Mouse (Mus musculus) spleen, postnatal 36 days (tissue): ENCODE measurements at regions not wholly inside any gene's neighbourhood (a gene's known extent, or its start where the extent isn't known, plus 50 kb on each side); places are given as distances from the start of the nearest gene placed in this dataset.

Experiments
- DNase-seq, 2 experiments: peaks; one replicate each; pipeline ENCODE4 v3.0.0; 2022; ENCODE audit warnings: low spot score in 2 of 2, mixed read lengths in 1 of 2

- DNase-seq, result no peak
Measured at GRCm38 (mm10) chr4:31493087-31493511, 470.8 kb upstream of the Map3k7 start.

- DNase-seq, result no peak
Measured at GRCm38 (mm10) chr4:31499888-31500287, 464.0 kb upstream of the Map3k7 start.

GRCm38 (mm10) chr4:31500432-31500831 is 463.5 kb upstream of the Map3k7 start:
- DNase-seq, result no peak

- no peak for DNase-seq
Measured at GRCm38 (mm10) chr4:31525638-31526207, 438.2 kb upstream of the Map3k7 start.

GRCm38 (mm10) chr4:31536811-31537210 is 427.1 kb upstream of the Map3k7 start:
- DNase-seq, result no peak

GRCm38 (mm10) chr4:31553780-31554394 is 410.0 kb upstream of the Map3k7 start:
- DNase-seq, result no peak

GRCm38 (mm10) chr4:31555077-31555476 is 408.8 kb upstream of the Map3k7 start:
- no peak for DNase-seq

GRCm38 (mm10) chr4:31557261-31557660 is 406.6 kb upstream of the Map3k7 start:
- no peak for DNase-seq

- no peak for DNase-seq
Measured at GRCm38 (mm10) chr4:31560305-31560704, 403.6 kb upstream of the Map3k7 start.

GRCm38 (mm10) chr4:31561183-31561582 is 402.7 kb upstream of the Map3k7 start:
- no peak for DNase-seq

GRCm38 (mm10) chr4:31561823-31562222 is 402.1 kb upstream of the Map3k7 start:
- no peak for DNase-seq

- no peak for DNase-seq
Measured at GRCm38 (mm10) chr4:31566158-31566557, 397.7 kb upstream of the Map3k7 start.

GRCm38 (mm10) chr4:31566834-31567233 is 397.1 kb upstream of the Map3k7 start:
- DNase-seq, result no peak

GRCm38 (mm10) chr4:31569687-31570086 is 394.2 kb upstream of the Map3k7 start:
- DNase-seq, result no peak

- DNase-seq, result no peak
Measured at GRCm38 (mm10) chr4:31576982-31577579, 386.8 kb upstream of the Map3k7 start.

- DNase-seq, result no peak
Measured at GRCm38 (mm10) chr4:31583495-31583894, 380.4 kb upstream of the Map3k7 start.

- no peak for DNase-seq
Measured at GRCm38 (mm10) chr4:31584171-31584570, 379.7 kb upstream of the Map3k7 start.

- no peak for DNase-seq
Measured at GRCm38 (mm10) chr4:31594089-31594488, 369.8 kb upstream of the Map3k7 start.

- no peak for DNase-seq
Measured at GRCm38 (mm10) chr4:31601536-31601935, 362.4 kb upstream of the Map3k7 start.

- DNase-seq, result no peak
Measured at GRCm38 (mm10) chr4:31603776-31604175, 360.1 kb upstream of the Map3k7 start.

- no peak for DNase-seq
Measured at GRCm38 (mm10) chr4:31608811-31609210, 355.1 kb upstream of the Map3k7 start.

- no peak for DNase-seq
Measured at GRCm38 (mm10) chr4:31609559-31609958, 354.3 kb upstream of the Map3k7 start.

- DNase-seq, result no peak
Measured at GRCm38 (mm10) chr4:31612147-31612824, 351.6 kb upstream of the Map3k7 start.
